Mouse (Mus musculus): ENCODE measurements around the gene Ap1ar. TPM values are rescaled to one million over a fixed set of nuclear protein-coding genes. Genes with fewer than 3 reads are reported as not detected.

The Ap1ar gene
- polyA plus RNA-seq, 1 experiment from 2014 or later, result 19.1 TPM

GRCm38 (mm10) chr3:127862479-127862878 lies 25.2 kb upstream of the Ap1ar start:
- no peaks in the 10 kb centered on the region for H3K27me3 ChIP-seq
- no peak for ATAC-seq (ENCODE audit: insufficient read depth)
- H3K4me2 ChIP-seq, result no peak overlapping the region
- no peak overlapping the region for H3K9ac ChIP-seq
- peaks cover 27% of the 10 kb centered on the region for H3K36me3 ChIP-seq (replicated peaks)
- H3K4me3 ChIP-seq (replicated peaks), result no peak overlapping the region
- peaks cover 4% of the 10 kb centered on the region; the same call in 1 of the 2 replicates for H3K4me1 ChIP-seq (replicated peaks)
- H3K27ac ChIP-seq (replicated peaks), result no peak overlapping the region
- H3K9me3 ChIP-seq (replicated peaks), result no peaks in the 10 kb centered on the region
- 46% methylated on average over 4 of the region's 4 CpGs for WGBS (ENCODE audit: insufficient replicate concordance)

- WGBS (ENCODE audit: insufficient replicate concordance), result 91% methylated on average over 11 of the region's 11 CpGs
- no peaks in the 10 kb centered on the region for H3K9me3 ChIP-seq (replicated peaks)
- H3K36me3 ChIP-seq (replicated peaks), result peaks cover 16% of the 10 kb centered on the region
- no peak overlapping the region for H3K27ac ChIP-seq (replicated peaks)
- no peak overlapping the region for H3K9ac ChIP-seq
- no peak overlapping the region for H3K4me3 ChIP-seq (replicated peaks)
- H3K4me2 ChIP-seq, result no peak overlapping the region
- H3K27me3 ChIP-seq, result no peaks in the 10 kb centered on the region
- no peak for ATAC-seq (ENCODE audit: insufficient read depth)
- H3K4me1 ChIP-seq (replicated peaks), result peaks cover 4% of the 10 kb centered on the region; the same call in 1 of the 2 replicates
Observed at GRCm38 (mm10) chr3:127861340-127861739, 24.0 kb upstream of the Ap1ar start.

- no peak overlapping the region for H3K4me3 ChIP-seq (replicated peaks)
- no peak overlapping the region for H3K4me2 ChIP-seq
- H3K27me3 ChIP-seq, result no peaks in the 10 kb centered on the region
- no peak overlapping the region for H3K9ac ChIP-seq
- H3K36me3 ChIP-seq (replicated peaks), result no peaks in the 10 kb centered on the region
- no peaks in the 10 kb centered on the region for H3K9me3 ChIP-seq (replicated peaks)
- 0 out of 2 replicates have a peak, but pooled peaks have one; percentile 32 for ATAC-seq (ENCODE audit: insufficient read depth)
- H3K27ac ChIP-seq (replicated peaks), result no peak overlapping the region
- H3K4me1 ChIP-seq (replicated peaks), result peaks cover 44% of the 10 kb centered on the region
- WGBS (ENCODE audit: insufficient replicate concordance), result 38% methylated on average over 15 of the region's 15 CpGs
Observed at GRCm38 (mm10) chr3:127853431-127854206, 16.3 kb upstream of the Ap1ar start.

GRCm38 (mm10) chr3:127852722-127853121 lies 15.4 kb upstream of the Ap1ar start:
- Histone ChIP-seq H3K9ac (no peak overlapping the region), H3K4me2 (no peak overlapping the region), H3K4me3 (replicated peaks) (no peak overlapping the region), H3K27ac (replicated peaks) (no peak overlapping the region), H3K27me3 (no peaks in the 10 kb centered on the region), H3K4me1 (replicated peaks) (peaks cover 52% of the 10 kb centered on the region), H3K9me3 (replicated peaks) (no peaks in the 10 kb centered on the region), H3K36me3 (replicated peaks) (no peaks in the 10 kb centered on the region)
- ATAC-seq (ENCODE audit: insufficient read depth), result no peak
- WGBS (ENCODE audit: insufficient replicate concordance), result 78% methylated on average over 9 of the region's 9 CpGs

GRCm38 (mm10) chr3:127850776-127851646 lies 13.7 kb upstream of the Ap1ar start:
- H3K27ac ChIP-seq (replicated peaks), result peak overlapping the region; percentile 53
- 68% methylated on average over 9 of the region's 9 CpGs for WGBS (ENCODE audit: insufficient replicate concordance)
- ATAC-seq (ENCODE audit: insufficient read depth), result no peak
- no peaks in the 10 kb centered on the region for H3K27me3 ChIP-seq
- no peak overlapping the region for H3K4me2 ChIP-seq
- peaks cover 52% of the 10 kb centered on the region for H3K4me1 ChIP-seq (replicated peaks)
- no peaks in the 10 kb centered on the region for H3K36me3 ChIP-seq (replicated peaks)
- no peaks in the 10 kb centered on the region for H3K9me3 ChIP-seq (replicated peaks)
- H3K4me3 ChIP-seq (replicated peaks), result no peak overlapping the region
- H3K9ac ChIP-seq, result no peak overlapping the region; the same call in 1 of the 2 replicates

GRCm38 (mm10) chr3:127849922-127850321 lies 12.6 kb upstream of the Ap1ar start:
- H3K27ac ChIP-seq (replicated peaks), result peak overlapping the region; percentile 54; the same call in 1 of the 2 replicates
- WGBS (ENCODE audit: insufficient replicate concordance), result 30% methylated on average over 5 of the region's 5 CpGs
- peaks cover 52% of the 10 kb centered on the region for H3K4me1 ChIP-seq (replicated peaks)
- H3K4me2 ChIP-seq, result peak overlapping the region; percentile 43
- H3K9me3 ChIP-seq (replicated peaks), result no peaks in the 10 kb centered on the region
- ATAC-seq (ENCODE audit: insufficient read depth), result peak; percentile 76
- H3K27me3 ChIP-seq, result no peaks in the 10 kb centered on the region
- H3K9ac ChIP-seq, result no peak overlapping the region
- H3K4me3 ChIP-seq (replicated peaks), result no peak overlapping the region
- no peaks in the 10 kb centered on the region for H3K36me3 ChIP-seq (replicated peaks)

GRCm38 (mm10) chr3:127848088-127848808 lies 10.9 kb upstream of the Ap1ar start:
- Histone ChIP-seq H3K36me3 (replicated peaks) (no peaks in the 10 kb centered on the region), H3K4me1 (replicated peaks) (peaks cover 49% of the 10 kb centered on the region), H3K9ac (no peak overlapping the region), H3K4me3 (replicated peaks) (no peak overlapping the region), H3K27me3 (no peaks in the 10 kb centered on the region), H3K4me2 (peak overlapping the region; percentile 27), H3K27ac (replicated peaks) (peak overlapping the region; percentile 53), H3K9me3 (replicated peaks) (no peaks in the 10 kb centered on the region)
- ATAC-seq (ENCODE audit: insufficient read depth), result peak; percentile 54
- WGBS (ENCODE audit: insufficient replicate concordance), result 40% methylated on average over 11 of the region's 11 CpGs

GRCm38 (mm10) chr3:127843941-127844327 lies 6.6 kb upstream of the Ap1ar start:
- ATAC-seq (ENCODE audit: insufficient read depth), result no peak
- H3K27me3 ChIP-seq, result no peaks in the 10 kb centered on the region
- H3K4me2 ChIP-seq, result no peak overlapping the region
- no peaks in the 10 kb centered on the region for H3K36me3 ChIP-seq (replicated peaks)
- H3K4me1 ChIP-seq (replicated peaks), result peaks cover 31% of the 10 kb centered on the region
- H3K9me3 ChIP-seq (replicated peaks), result no peaks in the 10 kb centered on the region
- no peak overlapping the region for H3K9ac ChIP-seq
- WGBS (ENCODE audit: insufficient replicate concordance), result 67% methylated on average over 5 of the region's 5 CpGs
- H3K27ac ChIP-seq (replicated peaks), result no peak overlapping the region
- no peak overlapping the region for H3K4me3 ChIP-seq (replicated peaks)

- H3K9me3 ChIP-seq (replicated peaks), result no peaks in the 10 kb centered on the region
- WGBS (ENCODE audit: insufficient replicate concordance), result 54% methylated on average over 2 of the region's 2 CpGs
Observed at GRCm38 (mm10) chr3:127843324-127843940, 6.1 kb upstream of the Ap1ar start.

GRCm38 (mm10) chr3:127841926-127842325 lies 4.6 kb upstream of the Ap1ar start:
- H3K36me3 ChIP-seq (replicated peaks), result no peaks in the 10 kb centered on the region
- H3K9me3 ChIP-seq (replicated peaks), result no peaks in the 10 kb centered on the region
- H3K27ac ChIP-seq (replicated peaks), result no peak overlapping the region
- no peak overlapping the region for H3K9ac ChIP-seq
- H3K4me2 ChIP-seq, result no peak overlapping the region
- H3K27me3 ChIP-seq, result no peaks in the 10 kb centered on the region
- WGBS (ENCODE audit: insufficient replicate concordance), result 74% methylated on average over 8 of the region's 8 CpGs
- no peak for ATAC-seq (ENCODE audit: insufficient read depth)
- peaks cover 29% of the 10 kb centered on the region for H3K4me1 ChIP-seq (replicated peaks)
- H3K4me3 ChIP-seq (replicated peaks), result no peak overlapping the region

More at GRCm38 (mm10) chr3:127843324-127843940, 6.1 kb upstream of the Ap1ar start:
- H3K36me3 ChIP-seq (replicated peaks), result no peaks in the 10 kb centered on the region
- peaks cover 31% of the 10 kb centered on the region for H3K4me1 ChIP-seq (replicated peaks)
- H3K27ac ChIP-seq (replicated peaks), result no peak overlapping the region
- H3K4me3 ChIP-seq (replicated peaks), result no peak overlapping the region
- no peak overlapping the region for H3K4me2 ChIP-seq
- no peak overlapping the region for H3K9ac ChIP-seq
- ATAC-seq (ENCODE audit: insufficient read depth), result 0 out of 2 replicates have a peak, but pooled peaks have one; percentile 25
- H3K27me3 ChIP-seq, result no peaks in the 10 kb centered on the region
